Mouse (Mus musculus) erythroblast, embryonic 14.5 days (primary cell): Measurements from ENCODE around the gene AC109138.7.

Experiments used
- GATA1 ChIP-seq: IDR thresholded peaks from 2 replicates; pipeline ENCODE4 v1.6.1; 2012; ENCODE audit warnings: low read length, inconsistent platforms, mixed read lengths
- TAL1 ChIP-seq: IDR thresholded peaks from 3 replicates; pipeline ENCODE4 v1.6.1; 2012; ENCODE audit warnings: low read length, inconsistent platforms, mixed read lengths

DNA sequence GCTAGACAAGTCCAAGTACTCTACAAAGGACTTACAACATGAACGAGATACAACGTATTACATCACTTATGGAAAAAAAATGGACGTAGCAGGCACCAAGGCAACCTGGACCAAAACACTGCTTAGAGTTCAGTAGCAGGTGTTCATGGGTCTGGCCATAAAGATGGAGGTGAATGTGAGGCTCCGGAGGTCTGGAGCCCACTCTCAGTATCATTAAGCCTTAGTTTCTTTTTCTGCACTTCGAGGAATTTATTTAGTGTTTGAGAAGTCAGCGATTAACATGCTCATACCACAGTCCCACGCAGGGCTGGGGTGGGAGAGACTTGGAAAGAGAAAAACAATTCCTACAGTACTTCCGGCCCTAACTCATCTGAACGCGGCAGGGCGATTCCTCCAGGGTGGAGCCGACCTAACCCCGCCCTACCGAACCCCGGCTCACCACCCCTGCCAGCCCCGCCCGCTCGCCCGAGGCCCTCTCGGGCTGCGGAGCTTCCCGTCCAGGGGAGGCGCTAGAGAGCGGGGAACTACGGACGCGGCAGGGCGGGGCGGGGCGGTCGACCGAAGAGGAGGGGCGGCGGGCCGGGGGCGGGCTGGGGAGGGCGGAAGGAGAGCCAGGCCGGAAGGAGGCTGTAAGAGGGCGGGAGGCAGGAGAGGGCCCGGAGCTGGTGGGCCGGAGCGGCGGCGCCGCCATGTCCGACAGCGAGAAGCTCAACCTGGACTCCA is 22.5 kb upstream of the AC109138.7 start, which contains the start of gene Ppp1ca:
- TF ChIP-seq GATA1 (no peak), TAL1 (no peak)
